Mouse (Mus musculus) midbrain, embryonic 10.5 days (tissue): ENCODE data around the gene Olfr462. TPM values are rescaled to one million over a fixed set of nuclear protein-coding genes. Genes with fewer than 3 reads are reported as not detected.
"Not testable (repeated sequence)": the region's sequence is repeated elsewhere in the genome, so short reads cannot be mapped to it uniquely, and the experiment has no call there.

Experiments used
- DNase-seq: peaks from one replicate; pipeline ENCODE4 v3.0.0-alpha.2; 2017; ENCODE audit warnings: low spot score
- H3K27ac ChIP-seq: fragments of 300-500 bp; sonication (generic); replicated peaks from 2 replicates; pipeline ENCODE4 v1.5.1; 2016; ENCODE audit warnings: mild to moderate bottlenecking
- H3K27me3 ChIP-seq: fragments of 300-500 bp; sonication (generic); 2 replicates; pipeline ENCODE4 v1.6.1; 2016; ENCODE audit warnings: low read depth, mild to moderate bottlenecking; ENCODE audit not compliant: poor library complexity, severe bottlenecking
- H3K36me3 ChIP-seq: fragments of 300-500 bp; sonication (generic); 2 replicates; pipeline ENCODE4 v1.6.1; 2016; ENCODE audit warnings: mild to moderate bottlenecking, moderate library complexity
- H3K4me1 ChIP-seq: fragments of 300-500 bp; sonication (generic); 2 replicates; pipeline ENCODE4 v1.6.1; 2016
- H3K4me3 ChIP-seq: fragments of 300-500 bp; sonication (generic); 2 replicates; pipeline ENCODE4 v1.5.1; 2016; ENCODE audit warnings: mild to moderate bottlenecking, moderate library complexity
- H3K9me3 ChIP-seq: fragments of 300-500 bp; sonication (generic); replicated peaks from 2 replicates; pipeline ENCODE4 v1.6.1; 2016; ENCODE audit warnings: mild to moderate bottlenecking
- WGBS: fragments of 180-500 bp; shearing (Covaris S2); methylation state at CpG from one replicate; pipeline ENCODE4 v1.1.7; 2016; 5-methylcytosine and 5-hydroxymethylcytosine counted together
- polyA plus RNA-seq: library from polyadenylated mRNA; unstranded; fragments of >200 nt; fragmentation: Nextera tagmentation; extraction: Ambion mirVana; gene quantifications from 2 replicates; pipeline ENCODE4 v1.2.1, GENCODE M21; 2016

Olfr462 gene
- polyA plus RNA-seq, 1 experiment from 2014 or later = not detected

- Histone ChIP-seq H3K4me3 (no peak overlapping the region), H3K27me3 (no peaks in the 10 kb centered on the region), H3K36me3 (no peaks in the 10 kb centered on the region), H3K9me3 (no peaks in the 10 kb centered on the region), H3K4me1 (no peaks in the 10 kb centered on the region), H3K27ac (no peak overlapping the region)
- 67% methylated on average over 8 of the region's 8 CpGs for WGBS
- DNase-seq = no peak
These were observed 20.3 kb downstream of the Olfr462 start for GRCm38 (mm10) chr11:87871766-87872165.

- no peak overlapping the region for H3K27ac ChIP-seq
- no peak overlapping the region for H3K4me3 ChIP-seq
- no peak for DNase-seq
- H3K4me1 ChIP-seq = no peaks in the 10 kb centered on the region
- H3K9me3 ChIP-seq = no peaks in the 10 kb centered on the region
- no peaks in the 10 kb centered on the region for H3K27me3 ChIP-seq
- 84% methylated on average over 2 of the region's 2 CpGs for WGBS
- no peaks in the 10 kb centered on the region for H3K36me3 ChIP-seq
These were observed 22.0 kb downstream of the Olfr462 start for GRCm38 (mm10) chr11:87870096-87870495.

GRCm38 (mm10) chr11:87866891-87867290 is 25.2 kb downstream of the Olfr462 start:
- peaks cover 29% of the 10 kb centered on the region for H3K36me3 ChIP-seq
- H3K4me1 ChIP-seq, H3K9me3 ChIP-seq, DNase-seq, H3K27me3 ChIP-seq, H3K4me3 ChIP-seq, H3K27ac ChIP-seq: not testable (repeated sequence)
- 96% methylated on average over 1 of the region's 2 CpGs for WGBS

- Histone ChIP-seq H3K27ac (no peak overlapping the region), H3K4me3 (no peak overlapping the region), H3K36me3 (peaks cover 66% of the 10 kb centered on the region), H3K27me3 (no peaks in the 10 kb centered on the region), H3K9me3 (no peaks in the 10 kb centered on the region), H3K4me1 (0 out of 2 replicates have a peak, but pooled peaks cover 6% of the 10 kb centered on the region)
- no peak for DNase-seq
- WGBS = 88% methylated on average over 13 of the region's 13 CpGs
These were observed 29.3 kb downstream of the Olfr462 start for GRCm38 (mm10) chr11:87862805-87863204.

GRCm38 (mm10) chr11:87860426-87860825 is 31.6 kb downstream of the Olfr462 start:
- no peak for DNase-seq
- H3K9me3 ChIP-seq = no peaks in the 10 kb centered on the region
- H3K27me3 ChIP-seq = no peaks in the 10 kb centered on the region
- peaks cover 89% of the 10 kb centered on the region for H3K36me3 ChIP-seq
- no peak overlapping the region for H3K4me3 ChIP-seq
- H3K4me1 ChIP-seq = 0 out of 2 replicates have a peak, but pooled peaks cover 6% of the 10 kb centered on the region
- WGBS = 81% methylated on average over 9 of the region's 9 CpGs
- H3K27ac ChIP-seq = no peak overlapping the region

- WGBS = 93% methylated on average over 11 of the region's 11 CpGs
- no peaks in the 10 kb centered on the region for H3K9me3 ChIP-seq
These were observed 32.8 kb downstream of the Olfr462 start for GRCm38 (mm10) chr11:87859273-87859672.

GRCm38 (mm10) chr11:87854550-87854949 is 37.5 kb downstream of the Olfr462 start:
- Histone ChIP-seq H3K36me3 (peaks cover 37% of the 10 kb centered on the region), H3K27ac (no peak overlapping the region), H3K27me3 (no peaks in the 10 kb centered on the region), H3K4me1 (peaks cover 15% of the 10 kb centered on the region), H3K4me3 (no peak overlapping the region), H3K9me3 (no peaks in the 10 kb centered on the region)
- no peak for DNase-seq
- WGBS = 93% methylated on average over 7 of the region's 7 CpGs

More at GRCm38 (mm10) chr11:87859273-87859672, 32.8 kb downstream of the Olfr462 start:
- H3K27ac ChIP-seq = no peak overlapping the region
- 0 out of 2 replicates have a peak, but pooled peaks cover 6% of the 10 kb centered on the region for H3K4me1 ChIP-seq
- H3K4me3 ChIP-seq = no peak overlapping the region
- H3K36me3 ChIP-seq = peaks cover 84% of the 10 kb centered on the region
- no peaks in the 10 kb centered on the region for H3K27me3 ChIP-seq
- DNase-seq = no peak

GRCm38 (mm10) chr11:87853597-87853954 is 38.5 kb downstream of the Olfr462 start:
- H3K4me1 ChIP-seq = peaks cover 15% of the 10 kb centered on the region
- H3K4me3 ChIP-seq = peak overlapping the region; percentile 76
- H3K27me3 ChIP-seq = no peaks in the 10 kb centered on the region
- DNase-seq = no peak
- no peaks in the 10 kb centered on the region for H3K9me3 ChIP-seq
- H3K27ac ChIP-seq = peak overlapping the region; percentile 89
- 39% methylated on average over 8 of the region's 8 CpGs for WGBS
- H3K36me3 ChIP-seq = peaks cover 31% of the 10 kb centered on the region

- Histone ChIP-seq H3K27ac (peak within 1 kb of the TSS; percentile 89), H3K9me3 (no peaks in the 10 kb centered on the region), H3K4me1 (peaks cover 15% of the 10 kb centered on the region), H3K4me3 (peak within 1 kb of the TSS; percentile 76), H3K27me3 (no peaks in the 10 kb centered on the region), H3K36me3 (peaks cover 24% of the 10 kb centered on the region)
- DNase-seq = peak; percentile 96
- WGBS = 4% methylated on average over 40 of the region's 40 CpGs
These were observed 39.1 kb downstream of the Olfr462 start, which contains the start of gene Mks1 for GRCm38 (mm10) chr11:87852690-87853596. Gene Mks1, plus strand, starts transcription at chr11:87853215.

GRCm38 (mm10) chr11:87847884-87848283 is 44.2 kb downstream of the Olfr462 start:
- 79% methylated on average over 6 of the region's 6 CpGs for WGBS
- no peak for DNase-seq

GRCm38 (mm10) chr11:87846968-87847600 is 45.0 kb downstream of the Olfr462 start:
- Histone ChIP-seq H3K4me3 (no peak overlapping the region), H3K9me3 (no peaks in the 10 kb centered on the region), H3K36me3 (no peaks in the 10 kb centered on the region), H3K4me1 (no peaks in the 10 kb centered on the region), H3K27me3 (no peaks in the 10 kb centered on the region), H3K27ac (no peak overlapping the region)
- WGBS = 85% methylated on average over 12 of the region's 12 CpGs
- no peak for DNase-seq

More at GRCm38 (mm10) chr11:87847884-87848283, 44.2 kb downstream of the Olfr462 start:
- Histone ChIP-seq H3K27ac (no peak overlapping the region), H3K4me1 (peaks cover 5% of the 10 kb centered on the region; the same call in 1 of the 2 replicates), H3K27me3 (no peaks in the 10 kb centered on the region), H3K9me3 (no peaks in the 10 kb centered on the region), H3K36me3 (no peaks in the 10 kb centered on the region), H3K4me3 (no peak overlapping the region)

GRCm38 (mm10) chr11:87841436-87841835 is 50.6 kb downstream of the Olfr462 start:
- no peaks in the 10 kb centered on the region for H3K4me1 ChIP-seq
- no peak for DNase-seq
- no peak overlapping the region for H3K4me3 ChIP-seq
- WGBS = 89% methylated on average over 3 of the region's 3 CpGs
- H3K27ac ChIP-seq = no peak overlapping the region
- no peaks in the 10 kb centered on the region for H3K27me3 ChIP-seq
- H3K9me3 ChIP-seq = no peaks in the 10 kb centered on the region
- H3K36me3 ChIP-seq = no peaks in the 10 kb centered on the region

GRCm38 (mm10) chr11:87840676-87841075 is 51.4 kb downstream of the Olfr462 start:
- H3K4me3 ChIP-seq = no peak overlapping the region
- H3K9me3 ChIP-seq = no peaks in the 10 kb centered on the region

More at GRCm38 (mm10) chr11:87840676-87841075, 51.4 kb downstream of the Olfr462 start:
- no peak for DNase-seq
- no peaks in the 10 kb centered on the region for H3K27me3 ChIP-seq
- H3K36me3 ChIP-seq = no peaks in the 10 kb centered on the region
- H3K27ac ChIP-seq = no peak overlapping the region
- no peaks in the 10 kb centered on the region for H3K4me1 ChIP-seq
- WGBS = 92% methylated on average over 8 of the region's 8 CpGs
